Mouse (Mus musculus): ENCODE data around the gene Ube2l3. TPM values are rescaled to one million over a fixed set of nuclear protein-coding genes. Genes with fewer than 3 reads are reported as not detected.

Gene Ube2l3
- polyA plus RNA-seq, 1 experiment = 173 TPM

DNA sequence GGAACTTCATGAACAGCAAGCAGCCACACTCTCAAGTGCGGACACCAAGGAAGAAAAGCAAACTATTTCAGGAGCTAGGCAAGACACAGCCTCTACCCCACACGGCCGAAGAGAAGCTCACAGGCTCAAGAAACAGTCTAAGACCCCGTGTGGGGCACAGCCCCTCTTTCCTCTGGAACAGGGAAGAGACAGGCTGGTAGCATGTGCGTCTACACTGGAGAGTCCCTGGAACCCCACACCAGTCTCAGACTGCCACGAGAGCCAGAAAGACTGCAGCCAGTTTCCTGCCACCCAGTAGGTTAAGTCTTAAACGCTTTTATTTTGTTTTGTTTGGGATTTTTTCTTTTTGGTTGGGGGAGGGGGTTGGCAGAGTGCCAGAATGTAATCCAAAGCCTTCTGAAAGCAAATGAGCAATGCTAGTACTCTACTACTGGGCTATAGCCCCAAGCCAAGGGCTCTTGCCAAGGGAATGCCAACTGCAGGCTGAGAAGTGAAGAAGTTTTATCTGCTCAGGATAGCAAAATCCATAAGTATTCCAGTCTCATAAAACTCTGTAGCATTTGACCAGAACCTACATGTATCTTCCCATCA lies 99.7 kb downstream of the Ube2l3 start:
- no peak for TF ChIP-seq POLR2A (IDR thresholded peaks at IDR 0.05; ENCODE audit: low read depth, low read length)
- no peak for TF ChIP-seq CTCF (IDR thresholded peaks at IDR 0.05; ENCODE audit: borderline replicate concordance, insufficient read depth, low read length)

More for the DNA sequence above, 99.7 kb downstream of the Ube2l3 start:
- H3K4me3 ChIP-seq (ENCODE audit: insufficient read depth, low read length) = no peak overlapping the region
- no peaks in the 10 kb centered on the region for H3K4me1 ChIP-seq (ENCODE audit: control insufficient read depth, insufficient read depth, low read length)
- no peak overlapping the region for H3K27ac ChIP-seq (ENCODE audit: insufficient read depth, low read length)

Other genes starting within 250 kb of the Ube2l3 start
- gene Mapk1, start 219.3 kb downstream of the Ube2l3 start, polyA plus RNA-seq (2011; ENCODE audit: insufficient read length, low read depth, missing spikeins) = 230 and 254 TPM in 2 replicates
- gene Ypel1, start 133.0 kb downstream of the Ube2l3 start, polyA plus RNA-seq (2011; ENCODE audit: insufficient read length, low read depth, missing spikeins) = 1.0 and 2.2 TPM in 2 replicates
- gene Ppil2, start 91.4 kb downstream of the Ube2l3 start, polyA plus RNA-seq (2011; ENCODE audit: insufficient read length, low read depth, missing spikeins) = 82.6 and 97.5 TPM in 2 replicates
- 5.4 and 6.3 TPM in 2 replicates for gene 2610318N02Rik, start 77.5 kb downstream of the Ube2l3 start, polyA plus RNA-seq (2011; ENCODE audit: insufficient read length, low read depth, missing spikeins)
- gene Sdf2l1, start 70.3 kb downstream of the Ube2l3 start, polyA plus RNA-seq (2011; ENCODE audit: insufficient read length, low read depth, missing spikeins) = 17.0 and 23.2 TPM in 2 replicates
- 5.9 and 9.5 TPM in 2 replicates for gene Ydjc, start 58.0 kb downstream of the Ube2l3 start, polyA plus RNA-seq (2011; ENCODE audit: insufficient read length, low read depth, missing spikeins)
- gene Ccdc116, start 55.4 kb downstream of the Ube2l3 start, polyA plus RNA-seq (2011; ENCODE audit: insufficient read length, low read depth, missing spikeins) = 0.97 and 1.6 TPM in 2 replicates
- not detected in 2 replicates for gene Rimbp3, start 6.0 kb upstream of the Ube2l3 start, polyA plus RNA-seq (2011; ENCODE audit: insufficient read length, low read depth, missing spikeins)
- gene Hic2, start 30.9 kb upstream of the Ube2l3 start, polyA plus RNA-seq (2011; ENCODE audit: insufficient read length, low read depth, missing spikeins) = 1.5 and 2.8 TPM in 2 replicates
- 1.5 and 4.5 TPM in 2 replicates for gene Tmem191c, start 73.4 kb upstream of the Ube2l3 start, polyA plus RNA-seq (2011; ENCODE audit: insufficient read length, low read depth, missing spikeins)
- not detected in 2 replicates for gene Serpind1, start 128.7 kb upstream of the Ube2l3 start, polyA plus RNA-seq (2011; ENCODE audit: insufficient read length, low read depth, missing spikeins)
- gene Snap29, start 203.3 kb upstream of the Ube2l3 start, polyA plus RNA-seq (2011; ENCODE audit: insufficient read length, low read depth, missing spikeins) = 19.5 and 19.8 TPM in 2 replicates
- gene Pi4ka, start 203.7 kb upstream of the Ube2l3 start, polyA plus RNA-seq (2011; ENCODE audit: insufficient read length, low read depth, missing spikeins) = 58.4 and 59.3 TPM in 2 replicates
- gene Crkl, start 249.3 kb upstream of the Ube2l3 start, polyA plus RNA-seq (2011; ENCODE audit: insufficient read length, low read depth, missing spikeins) = 35.7 and 39.3 TPM in 2 replicates

Measured in embryonic fibroblast, embryonic 13.5 days (primary cell).